Mouse (Mus musculus): ENCODE measurements around the gene Itgb4. TPM values are rescaled to one million over a fixed set of nuclear protein-coding genes. Genes with fewer than 3 reads are reported as not detected.

The Itgb4 gene
- polyA plus RNA-seq, 1 experiment from 2014 or later: 10.2 TPM

DNA sequence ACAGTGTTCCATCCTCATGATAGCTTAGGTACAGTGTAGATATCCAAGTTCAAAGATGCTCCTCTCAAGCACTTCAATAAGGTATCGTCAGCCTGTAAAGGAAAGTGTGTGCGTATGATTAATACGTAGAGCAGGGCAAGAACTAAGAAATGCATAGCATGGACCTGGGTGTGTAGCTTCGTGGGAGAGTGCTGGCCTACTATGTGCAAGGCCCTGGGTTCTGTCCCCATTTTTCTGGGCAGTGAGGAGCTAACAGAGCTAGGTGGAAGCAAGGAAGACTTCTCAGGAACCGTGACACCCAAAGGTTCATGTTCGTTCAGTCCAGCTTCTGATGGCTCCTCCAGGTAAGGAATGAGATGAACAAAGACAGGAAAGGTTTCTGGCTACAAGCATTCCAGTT is 70.7 kb downstream of the Itgb4 start:
- no peak for ATAC-seq (ENCODE audit: insufficient number of reproducible peaks, insufficient read depth, low FRiP score, low read depth)
- no peaks in the 10 kb centered on the region for H3K27me3 ChIP-seq (ENCODE audit: control insufficient read depth, insufficient read depth, low read length)
- no peak overlapping the region for H3K4me3 ChIP-seq (ENCODE audit: low read depth, low read length)
- H3K36me3 ChIP-seq (ENCODE audit: control insufficient read depth, insufficient read depth, low read length): peaks cover 48% of the 10 kb centered on the region
- no peak overlapping the region for H3K4me2 ChIP-seq (replicated peaks; ENCODE audit: low read depth, low read length)
- H3K9ac ChIP-seq (replicated peaks; ENCODE audit: low read depth, low read length): no peak overlapping the region
- H3K9me3 ChIP-seq (ENCODE audit: control insufficient read depth, low read depth, low read length): peaks cover 3% of the 10 kb centered on the region; the same call in 1 of the 2 replicates
- H3K4me1 ChIP-seq (ENCODE audit: control insufficient read depth, insufficient read depth, low read length): no peaks in the 10 kb centered on the region
- 95% methylated on average over 6 of the region's 6 CpGs for WGBS
- H3K27ac ChIP-seq (ENCODE audit: low read length): no peak overlapping the region

DNA sequence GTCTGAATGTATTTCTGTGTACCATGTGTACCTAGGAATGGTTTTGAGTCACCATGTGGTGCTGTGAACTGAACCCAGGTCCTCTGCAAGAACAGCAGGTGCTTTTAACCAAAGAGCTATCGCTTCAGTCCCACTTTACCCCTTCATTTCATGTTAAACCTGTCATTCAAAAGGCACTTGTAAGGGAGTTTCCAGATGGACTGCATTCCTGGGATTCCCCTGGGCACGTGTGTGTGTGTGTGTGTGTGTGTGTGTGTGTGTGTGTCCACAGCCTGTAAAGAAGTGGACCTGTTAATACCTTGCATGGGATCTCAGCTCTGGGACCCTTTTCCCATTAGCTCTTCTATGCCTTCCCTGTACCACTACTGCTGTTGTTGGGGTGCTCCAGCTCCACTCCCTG is 75.1 kb downstream of the Itgb4 start:
- no peak overlapping the region for H3K4me3 ChIP-seq (ENCODE audit: low read depth, low read length)
- no peaks in the 10 kb centered on the region for H3K4me1 ChIP-seq (ENCODE audit: control insufficient read depth, insufficient read depth, low read length)
- no peaks in the 10 kb centered on the region for H3K27me3 ChIP-seq (ENCODE audit: control insufficient read depth, insufficient read depth, low read length)
- ATAC-seq (ENCODE audit: insufficient number of reproducible peaks, insufficient read depth, low FRiP score, low read depth): no peak
- WGBS: 78% methylated on average over 2 of the region's 2 CpGs
- H3K36me3 ChIP-seq (ENCODE audit: control insufficient read depth, insufficient read depth, low read length): peaks cover 79% of the 10 kb centered on the region
- H3K27ac ChIP-seq (ENCODE audit: low read length): no peak overlapping the region
- no peak overlapping the region for H3K9ac ChIP-seq (replicated peaks; ENCODE audit: low read depth, low read length)
- no peaks in the 10 kb centered on the region for H3K9me3 ChIP-seq (ENCODE audit: control insufficient read depth, low read depth, low read length)
- H3K4me2 ChIP-seq (replicated peaks; ENCODE audit: low read depth, low read length): no peak overlapping the region

DNA sequence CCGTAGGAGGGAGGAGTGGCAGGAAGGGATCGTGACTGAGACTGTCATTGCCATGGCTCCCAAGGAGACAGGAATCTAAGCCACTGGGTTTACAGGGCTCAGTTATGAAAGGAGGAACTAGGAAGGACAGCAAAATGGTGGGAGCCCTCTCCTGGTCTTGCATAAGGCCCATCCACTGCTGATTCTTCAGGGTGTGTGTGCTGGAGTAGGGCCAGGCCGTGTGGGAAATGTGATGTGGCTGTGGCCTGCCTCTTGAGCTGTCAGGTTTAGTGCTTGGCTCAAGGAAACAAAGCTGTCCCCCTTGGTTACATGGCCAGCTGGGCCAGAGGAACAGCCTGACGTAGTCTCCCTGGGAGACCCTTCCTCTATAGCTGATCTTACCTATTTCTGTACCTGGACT is 75.7 kb downstream of the Itgb4 start:
- H3K27me3 ChIP-seq (ENCODE audit: control insufficient read depth, insufficient read depth, low read length): no peaks in the 10 kb centered on the region
- no peaks in the 10 kb centered on the region for H3K9me3 ChIP-seq (ENCODE audit: control insufficient read depth, low read depth, low read length)
- no peak overlapping the region for H3K27ac ChIP-seq (ENCODE audit: low read length)
- no peak overlapping the region for H3K4me3 ChIP-seq (ENCODE audit: low read depth, low read length)
- 88% methylated on average over 4 of the region's 4 CpGs for WGBS
- no peaks in the 10 kb centered on the region for H3K4me1 ChIP-seq (ENCODE audit: control insufficient read depth, insufficient read depth, low read length)
- H3K4me2 ChIP-seq (replicated peaks; ENCODE audit: low read depth, low read length): no peak overlapping the region
- no peak for ATAC-seq (ENCODE audit: insufficient number of reproducible peaks, insufficient read depth, low FRiP score, low read depth)
- H3K36me3 ChIP-seq (ENCODE audit: control insufficient read depth, insufficient read depth, low read length): peaks cover 83% of the 10 kb centered on the region
- no peak overlapping the region for H3K9ac ChIP-seq (replicated peaks; ENCODE audit: low read depth, low read length)

DNA sequence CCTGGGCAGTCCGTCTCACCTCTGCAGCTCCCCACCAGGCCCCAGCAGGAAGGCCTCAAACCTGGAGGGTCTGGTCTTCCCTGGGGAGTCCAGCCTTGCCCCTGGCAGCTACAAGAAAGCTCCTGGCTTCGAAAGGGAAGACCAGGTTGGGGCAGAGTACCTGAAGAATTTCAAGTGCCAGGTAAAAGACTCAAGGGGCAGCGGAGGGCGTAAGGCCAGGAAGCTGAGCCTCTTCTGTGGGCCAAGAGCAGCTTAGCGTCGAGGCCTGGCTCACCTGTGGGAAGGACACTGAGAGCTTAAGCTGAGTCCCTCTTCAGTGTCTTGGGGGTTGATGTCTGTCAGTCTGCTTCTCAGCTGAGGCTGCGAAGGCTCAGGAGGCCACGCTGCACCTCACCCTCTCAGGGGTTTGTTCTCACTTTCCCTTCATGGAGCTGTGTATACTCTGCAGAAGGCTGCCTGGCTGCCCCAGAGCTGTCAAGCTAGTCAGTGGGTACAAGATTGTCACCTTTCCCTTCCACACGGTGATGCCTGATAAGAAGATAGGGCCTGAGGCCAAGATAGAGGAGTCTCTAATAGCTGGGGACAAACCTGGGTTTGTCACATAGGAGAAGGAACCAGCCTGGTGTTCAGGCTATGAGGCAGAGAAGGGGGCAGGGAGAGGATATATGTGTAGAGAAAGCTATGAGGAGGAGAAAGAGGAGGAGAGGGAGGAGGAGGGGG is 79.2 kb downstream of the Itgb4 start:
- 93% methylated on average over 9 of the region's 9 CpGs for WGBS
- ATAC-seq (ENCODE audit: insufficient number of reproducible peaks, insufficient read depth, low FRiP score, low read depth): no peak
- H3K27me3 ChIP-seq (ENCODE audit: control insufficient read depth, insufficient read depth, low read length): no peaks in the 10 kb centered on the region
- no peaks in the 10 kb centered on the region for H3K9me3 ChIP-seq (ENCODE audit: control insufficient read depth, low read depth, low read length)
- no peaks in the 10 kb centered on the region for H3K4me1 ChIP-seq (ENCODE audit: control insufficient read depth, insufficient read depth, low read length)
- peaks cover 91% of the 10 kb centered on the region for H3K36me3 ChIP-seq (ENCODE audit: control insufficient read depth, insufficient read depth, low read length)
- H3K4me2 ChIP-seq (replicated peaks; ENCODE audit: low read depth, low read length): no peak overlapping the region
- no peak overlapping the region for H3K9ac ChIP-seq (replicated peaks; ENCODE audit: low read depth, low read length)
- H3K27ac ChIP-seq (ENCODE audit: low read length): no peak overlapping the region
- no peak overlapping the region for H3K4me3 ChIP-seq (ENCODE audit: low read depth, low read length)

DNA sequence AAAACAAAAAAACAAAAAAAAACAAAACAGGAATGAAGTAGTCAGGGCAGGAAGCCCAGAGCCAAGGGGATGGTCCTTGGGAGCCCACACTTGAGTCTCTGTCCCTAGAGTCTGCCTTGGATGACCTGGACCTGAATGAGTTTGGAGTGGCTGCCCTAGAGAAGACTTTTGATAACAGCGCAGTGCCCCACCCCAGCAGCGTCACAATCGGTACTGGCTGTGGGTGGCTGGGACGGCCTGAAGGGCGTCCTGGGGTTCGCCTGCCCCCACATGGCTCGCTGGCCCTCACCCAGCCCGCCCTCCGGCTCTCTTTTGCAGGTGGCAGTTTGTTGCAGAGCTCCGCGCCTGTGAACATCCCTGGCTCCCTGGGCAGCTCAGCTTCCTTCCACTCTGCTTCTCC is 81.4 kb downstream of the Itgb4 start:
- WGBS: 91% methylated on average over 11 of the region's 11 CpGs
- H3K36me3 ChIP-seq (ENCODE audit: control insufficient read depth, insufficient read depth, low read length): peaks cover 84% of the 10 kb centered on the region
- H3K4me1 ChIP-seq (ENCODE audit: control insufficient read depth, insufficient read depth, low read length): no peaks in the 10 kb centered on the region
- no peaks in the 10 kb centered on the region for H3K9me3 ChIP-seq (ENCODE audit: control insufficient read depth, low read depth, low read length)
- ATAC-seq (ENCODE audit: insufficient number of reproducible peaks, insufficient read depth, low FRiP score, low read depth): no peak
- no peak overlapping the region for H3K4me3 ChIP-seq (ENCODE audit: low read depth, low read length)
- no peaks in the 10 kb centered on the region for H3K27me3 ChIP-seq (ENCODE audit: control insufficient read depth, insufficient read depth, low read length)
- H3K27ac ChIP-seq (ENCODE audit: low read length): no peak overlapping the region
- no peak overlapping the region for H3K9ac ChIP-seq (replicated peaks; ENCODE audit: low read depth, low read length)
- H3K4me2 ChIP-seq (replicated peaks; ENCODE audit: low read depth, low read length): no peak overlapping the region

DNA sequence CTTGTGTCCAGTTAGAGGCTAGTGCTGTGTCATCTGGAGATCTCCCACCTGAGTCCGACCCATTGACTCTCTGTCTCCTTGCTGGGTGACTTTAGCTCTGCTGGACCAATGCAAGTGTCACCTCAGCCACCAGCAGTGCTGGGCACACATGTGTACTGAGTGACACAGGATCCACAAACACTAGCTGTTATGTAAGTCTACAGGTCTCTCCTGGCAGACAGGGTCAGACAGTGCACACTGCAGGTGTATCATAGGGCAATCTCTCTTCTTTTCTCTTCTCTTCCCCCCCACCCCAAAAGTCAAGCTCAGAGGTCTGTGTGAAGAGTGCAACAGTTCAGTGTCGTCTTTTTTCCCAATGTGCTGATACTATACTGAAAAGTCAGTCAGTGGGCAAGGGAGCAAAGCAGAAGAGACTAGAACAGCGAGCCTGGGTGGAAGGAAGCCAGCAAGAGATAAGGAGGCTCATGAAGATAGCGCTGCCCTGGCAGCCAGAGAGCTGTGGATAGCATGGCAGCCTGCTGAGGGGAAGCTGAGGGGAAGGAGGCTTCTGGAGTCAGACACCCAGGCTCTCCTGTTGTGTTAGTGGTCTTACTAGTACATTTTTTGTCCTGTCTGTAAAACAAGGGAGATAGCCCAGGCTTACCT is 82.8 kb downstream of the Itgb4 start:
- peaks cover 81% of the 10 kb centered on the region for H3K36me3 ChIP-seq (ENCODE audit: control insufficient read depth, insufficient read depth, low read length)

More for the DNA sequence above, 82.8 kb downstream of the Itgb4 start:
- Histone ChIP-seq H3K9me3 (ENCODE audit: control insufficient read depth, low read depth, low read length) (no peaks in the 10 kb centered on the region), H3K4me1 (ENCODE audit: control insufficient read depth, insufficient read depth, low read length) (no peaks in the 10 kb centered on the region), H3K27me3 (ENCODE audit: control insufficient read depth, insufficient read depth, low read length) (no peaks in the 10 kb centered on the region), H3K4me2 (replicated peaks; ENCODE audit: low read depth, low read length) (no peak overlapping the region), H3K9ac (replicated peaks; ENCODE audit: low read depth, low read length) (no peak overlapping the region), H3K4me3 (ENCODE audit: low read depth, low read length) (no peak overlapping the region), H3K27ac (ENCODE audit: low read length) (no peak overlapping the region)
- WGBS: 79% methylated on average over 4 of the region's 4 CpGs
- ATAC-seq (ENCODE audit: insufficient number of reproducible peaks, insufficient read depth, low FRiP score, low read depth): no peak

Other genes starting within 250 kb of the Itgb4 start
- gene Tmem94, start 209.3 kb upstream of the Itgb4 start, polyA plus RNA-seq (2014; fragmentation: Nextera tagmentation; extraction: Ambion mirVana): 13.7 and 17.0 TPM in 2 replicates
- 14.3 and 15.3 TPM in 2 replicates for gene Caskin2, start 161.1 kb upstream of the Itgb4 start, polyA plus RNA-seq (2014; fragmentation: Nextera tagmentation; extraction: Ambion mirVana)
- 24.3 and 25.0 TPM in 2 replicates for gene Tsen54, start 160.0 kb upstream of the Itgb4 start, polyA plus RNA-seq (2014; fragmentation: Nextera tagmentation; extraction: Ambion mirVana)
- 37.6 and 41.1 TPM in 2 replicates for gene Llgl2, start 150.7 kb upstream of the Itgb4 start, polyA plus RNA-seq (2014; fragmentation: Nextera tagmentation; extraction: Ambion mirVana)
- 3.1 and 5.9 TPM in 2 replicates for gene Myo15b, start 116.3 kb upstream of the Itgb4 start, polyA plus RNA-seq (2014; fragmentation: Nextera tagmentation; extraction: Ambion mirVana)
- 2.1 TPM in 2 replicates for gene Smim5, start 74.7 kb upstream of the Itgb4 start, polyA plus RNA-seq (2014; fragmentation: Nextera tagmentation; extraction: Ambion mirVana)
- gene Smim6, start 62.7 kb upstream of the Itgb4 start, polyA plus RNA-seq (2014; fragmentation: Nextera tagmentation; extraction: Ambion mirVana): 35.9 and 41.9 TPM in 2 replicates
- gene Sap30bp, start 41.4 kb upstream of the Itgb4 start, polyA plus RNA-seq (2014; fragmentation: Nextera tagmentation; extraction: Ambion mirVana): 35.8 and 43.6 TPM in 2 replicates
- 19.6 and 20.2 TPM in 2 replicates for gene Recql5, start 41.2 kb upstream of the Itgb4 start, polyA plus RNA-seq (2014; fragmentation: Nextera tagmentation; extraction: Ambion mirVana)
- gene Galk1, start 38.0 kb downstream of the Itgb4 start, polyA plus RNA-seq (2014; fragmentation: Nextera tagmentation; extraction: Ambion mirVana): 157 and 164 TPM in 2 replicates
- gene H3f3b, start 53.3 kb downstream of the Itgb4 start, polyA plus RNA-seq (2014; fragmentation: Nextera tagmentation; extraction: Ambion mirVana): 1,982 and 2,067 TPM in 2 replicates
- gene Unk, start 55.6 kb downstream of the Itgb4 start, polyA plus RNA-seq (2014; fragmentation: Nextera tagmentation; extraction: Ambion mirVana): 29.2 and 31.6 TPM in 2 replicates
- 3.7 and 4.7 TPM in 2 replicates for gene Unc13d, start 103.3 kb downstream of the Itgb4 start, polyA plus RNA-seq (2014; fragmentation: Nextera tagmentation; extraction: Ambion mirVana)
- 74.0 and 82.4 TPM in 2 replicates for gene Wbp2, start 112.3 kb downstream of the Itgb4 start, polyA plus RNA-seq (2014; fragmentation: Nextera tagmentation; extraction: Ambion mirVana)
- gene Trim47, start 152.5 kb downstream of the Itgb4 start, polyA plus RNA-seq (2014; fragmentation: Nextera tagmentation; extraction: Ambion mirVana): 12.2 and 17.3 TPM in 2 replicates
- 5.0 and 6.4 TPM in 2 replicates for gene Trim65, start 156.4 kb downstream of the Itgb4 start, polyA plus RNA-seq (2014; fragmentation: Nextera tagmentation; extraction: Ambion mirVana)
- 93.9 and 94.2 TPM in 2 replicates for gene Mrpl38, start 164.2 kb downstream of the Itgb4 start, polyA plus RNA-seq (2014; fragmentation: Nextera tagmentation; extraction: Ambion mirVana)
- gene Fbf1, start 193.5 kb downstream of the Itgb4 start, polyA plus RNA-seq (2014; fragmentation: Nextera tagmentation; extraction: Ambion mirVana): 29.3 and 30.2 TPM in 2 replicates
- gene Ten1, start 224.1 kb downstream of the Itgb4 start, polyA plus RNA-seq (2014; fragmentation: Nextera tagmentation; extraction: Ambion mirVana): 80.9 and 81.3 TPM in 2 replicates
- 29.0 and 29.6 TPM in 2 replicates for gene Acox1, start 224.3 kb downstream of the Itgb4 start, polyA plus RNA-seq (2014; fragmentation: Nextera tagmentation; extraction: Ambion mirVana)

Data from stomach, embryonic 14.5 days (tissue).